1 mouse cellular context compared by ENCODE assay signal in the genomic region with DNA sequence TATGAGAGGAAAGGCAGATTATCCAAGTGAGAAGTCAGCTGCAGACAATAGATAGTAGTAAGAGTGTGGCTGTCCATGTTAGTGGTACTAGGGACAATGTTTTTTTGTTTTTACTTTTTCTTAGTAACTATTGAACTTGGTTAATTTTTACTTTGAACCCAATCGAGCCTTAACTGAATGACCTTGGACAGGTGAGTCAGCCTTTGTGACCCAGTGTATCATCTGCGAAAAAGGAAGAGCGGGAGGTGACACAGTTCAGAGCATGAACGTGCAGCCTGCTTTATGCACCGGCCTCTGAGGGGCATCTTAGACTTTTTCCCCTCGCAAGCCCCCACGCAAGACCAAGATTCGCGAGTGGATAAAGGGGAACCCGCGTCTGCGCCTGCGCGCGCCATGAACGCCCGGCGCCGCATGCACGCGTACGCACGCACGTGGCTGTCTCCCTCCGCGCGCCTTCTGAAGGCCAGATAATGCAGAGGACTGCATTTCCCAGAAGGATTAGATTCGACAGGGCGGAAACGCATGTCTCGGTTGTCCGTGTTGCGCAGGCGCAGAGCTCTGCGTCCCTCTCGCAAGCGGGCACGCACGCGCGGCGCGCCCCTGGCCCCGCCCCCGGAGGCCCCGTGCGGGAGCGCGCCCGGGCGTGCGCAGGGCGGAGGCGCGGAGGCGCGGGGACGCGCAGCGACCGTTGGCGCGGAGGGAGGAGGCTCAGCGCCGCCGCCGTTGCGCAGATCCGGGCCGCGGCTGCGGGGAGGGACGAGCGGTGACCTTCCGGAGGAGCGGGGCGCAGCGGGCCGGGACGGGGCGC.
TF ChIP-seq lines count a peak whose summit lies in the region.

No protein-coding gene starts in this region.

TF ChIP-seq in CH12.LX, 34 proteins besides CTCF, POLR2A, EP300 and RAD21:
- TF ChIP-seq MAX (IDR thresholded peaks at IDR 0.05; ENCODE audit: low read length) (peak; percentile 97), NELFE (IDR thresholded peaks at IDR 0.05; ENCODE audit: low read depth, low read length) (peak; percentile 80), MXI1 (IDR thresholded peaks at IDR 0.05; ENCODE audit: low read depth, low read length) (peak; percentile 85), USF2 (conservative IDR thresholded peaks at IDR 0.05; ENCODE audit: low read depth, low read length) (0 out of 2 replicates have a peak, but pooled peaks have one; percentile 25), UBTF (IDR thresholded peaks at IDR 0.05; ENCODE audit: low read depth, low read length) (no peak; the same call in 1 of the 2 replicates), SMC3 (IDR thresholded peaks at IDR 0.05; ENCODE audit: low read depth, low read length) (no peak), TBP (conservative IDR thresholded peaks at IDR 0.05; ENCODE audit: low read depth, low read length) (no peak), ELF1 (IDR thresholded peaks at IDR 0.05; ENCODE audit: low read depth, low read length) (peak; percentile 96), JUN (IDR thresholded peaks at IDR 0.05; ENCODE audit: insufficient read depth, low read depth, low read length) (no peak), USF1 (IDR thresholded peaks at IDR 0.05; ENCODE audit: low read depth, low read length) (peak; percentile 65), BHLHE40 (IDR thresholded peaks at IDR 0.05; ENCODE audit: low read depth, low read length) (peak; percentile 95), E2F4 (IDR thresholded peaks at IDR 0.05; ENCODE audit: insufficient replicate concordance, low read depth, low read length) (no peak), GABPA (IDR thresholded peaks at IDR 0.05; ENCODE audit: insufficient replicate concordance, low read depth, low read length) (peak; percentile 43; the same call in 1 of the 2 replicates), MYC (IDR thresholded peaks at IDR 0.05; ENCODE audit: low read depth, low read length) (peak; percentile 99), CHD1 (IDR thresholded peaks at IDR 0.05; ENCODE audit: low read depth, low read length) (no peak), IRF4 (IDR thresholded peaks at IDR 0.05; ENCODE audit: low read depth, low read length) (peak; percentile 53; the same call in 1 of the 2 replicates), NRF1 (IDR thresholded peaks at IDR 0.05; ENCODE audit: low read depth, low read length) (peak; percentile 92), JUND (conservative IDR thresholded peaks at IDR 0.05; ENCODE audit: low read depth, low read length) (no peak), HCFC1 (IDR thresholded peaks at IDR 0.05; ENCODE audit: low read depth, low read length) (peak; percentile 93), KAT2A (IDR thresholded peaks at IDR 0.05; ENCODE audit: insufficient replicate concordance, low read length) (peak; percentile 85; the same call in 1 of the 2 replicates), TCF12 (IDR thresholded peaks at IDR 0.05; ENCODE audit: low read depth, low read length) (no peak), ZKSCAN1 (IDR thresholded peaks at IDR 0.05; ENCODE audit: borderline replicate concordance, low read depth, low read length) (no peak), PAX5 (IDR thresholded peaks at IDR 0.05; ENCODE audit: low read length) (no peak)
